Mouse (Mus musculus) megakaryocyte, embryonic 14.5 days (primary cell): Measurements from ENCODE around the gene Adipoq. TPM values are rescaled to one million over a fixed set of nuclear protein-coding genes. Genes with fewer than 3 reads are reported as not detected.

Experiments used
- H3K27me3 ChIP-seq: replicated peaks from 2 replicates; pipeline ENCODE3; 2012; ENCODE audit warnings: inconsistent platforms
- H3K36me3 ChIP-seq: replicated peaks from 2 replicates; pipeline ENCODE3; 2012; ENCODE audit warnings: low read length, inconsistent platforms, mixed read lengths
- H3K4me1 ChIP-seq: 2 replicates; pipeline ENCODE4 v1.6.1; 2012; ENCODE audit warnings: inconsistent platforms
- H3K4me3 ChIP-seq: replicated peaks from 2 replicates; pipeline ENCODE3; 2012; ENCODE audit warnings: moderate library complexity, mild to moderate bottlenecking, inconsistent platforms
- H3K9me3 ChIP-seq: 2 replicates; pipeline ENCODE4 v1.6.1; 2012; ENCODE audit warnings: inconsistent platforms
- FLI1 ChIP-seq: IDR thresholded peaks from 2 replicates; pipeline ENCODE4 v1.6.1; 2012; ENCODE audit warnings: low read length, inconsistent platforms, mixed read lengths
- GATA1 ChIP-seq: IDR thresholded peaks from 3 replicates; pipeline ENCODE4 v1.6.1; 2012; ENCODE audit warnings: mixed read lengths, low read length, inconsistent platforms, borderline replicate concordance
- polyA plus RNA-seq: library from polyadenylated mRNA; stranded (reverse); fragments of >175 nt; gene quantifications from 2 replicates; pipeline ENCODE4 v1.2.3, GENCODE M21; 2012; ENCODE audit warnings: low replicate concordance; ENCODE audit not compliant: insufficient read depth

Gene Adipoq
- polyA plus RNA-seq, 1 experiment, result not detected

GRCm38 (mm10) chr16:23189612-23190011, 43.3 kb downstream of the Adipoq start:
- H3K4me1 ChIP-seq, result no peaks in the 10 kb centered on the region
- no peaks in the 10 kb centered on the region for H3K27me3 ChIP-seq
- no peak for TF ChIP-seq FLI1
- TF ChIP-seq GATA1, result no peak
- no peaks in the 10 kb centered on the region for H3K36me3 ChIP-seq
- no peak overlapping the region for H3K4me3 ChIP-seq
- peaks cover 17% of the 10 kb centered on the region for H3K9me3 ChIP-seq

GRCm38 (mm10) chr16:23191560-23192242, 45.4 kb downstream of the Adipoq start:
- no peak overlapping the region for H3K4me3 ChIP-seq
- H3K27me3 ChIP-seq, result peaks cover 1% of the 10 kb centered on the region
- TF ChIP-seq FLI1 (no peak), GATA1 (no peak)
- no peaks in the 10 kb centered on the region for H3K36me3 ChIP-seq
- no peaks in the 10 kb centered on the region for H3K4me1 ChIP-seq
- H3K9me3 ChIP-seq, result peaks cover 17% of the 10 kb centered on the region

- Histone ChIP-seq H3K4me3 (no peak overlapping the region), H3K9me3 (no peaks in the 10 kb centered on the region), H3K4me1 (no peaks in the 10 kb centered on the region), H3K36me3 (no peaks in the 10 kb centered on the region), H3K27me3 (peaks cover 10% of the 10 kb centered on the region)
- TF ChIP-seq FLI1 (no peak), GATA1 (no peak)
These were observed 49.3 kb downstream of the Adipoq start for GRCm38 (mm10) chr16:23195618-23196017.

GRCm38 (mm10) chr16:23196296-23196695, 50.0 kb downstream of the Adipoq start:
- H3K27me3 ChIP-seq, result peaks cover 10% of the 10 kb centered on the region

GRCm38 (mm10) chr16:23196791-23197190, 50.5 kb downstream of the Adipoq start:
- H3K4me3 ChIP-seq, result no peak overlapping the region
- no peak for TF ChIP-seq GATA1
- no peak for TF ChIP-seq FLI1
- H3K4me1 ChIP-seq, result no peaks in the 10 kb centered on the region
- H3K9me3 ChIP-seq, result no peaks in the 10 kb centered on the region
- peaks cover 10% of the 10 kb centered on the region for H3K27me3 ChIP-seq
- no peaks in the 10 kb centered on the region for H3K36me3 ChIP-seq

More at GRCm38 (mm10) chr16:23196296-23196695, 50.0 kb downstream of the Adipoq start:
- no peak overlapping the region for H3K4me3 ChIP-seq
- TF ChIP-seq GATA1, result no peak
- no peak for TF ChIP-seq FLI1
- H3K4me1 ChIP-seq, result no peaks in the 10 kb centered on the region
- no peaks in the 10 kb centered on the region for H3K36me3 ChIP-seq
- no peaks in the 10 kb centered on the region for H3K9me3 ChIP-seq

GRCm38 (mm10) chr16:23201498-23201897, 55.2 kb downstream of the Adipoq start:
- Histone ChIP-seq H3K4me3 (no peak overlapping the region), H3K36me3 (no peaks in the 10 kb centered on the region), H3K27me3 (peaks cover 17% of the 10 kb centered on the region), H3K4me1 (no peaks in the 10 kb centered on the region), H3K9me3 (no peaks in the 10 kb centered on the region)
- no peak for TF ChIP-seq FLI1
- TF ChIP-seq GATA1, result no peak

Other genes with a start within 250 kb of the Adipoq start
- not detected in 2 replicates for gene Fetub, start 228.2 kb upstream of the Adipoq start, polyA plus RNA-seq
- gene Hrg, start 195.5 kb upstream of the Adipoq start, polyA plus RNA-seq, result not detected in 2 replicates
- not detected in 2 replicates for gene Kng2, start 117.1 kb upstream of the Adipoq start, polyA plus RNA-seq
- gene Kng1, start 88.7 kb upstream of the Adipoq start, polyA plus RNA-seq, result 0.17 TPM in 1 of 2 replicates, not detected in the other
- 5.3 TPM in 1 of 2 replicates, not detected in the other for gene Eif4a2, start 39.1 kb upstream of the Adipoq start, polyA plus RNA-seq
- 26.5 TPM in 1 of 2 replicates, not detected in the other for gene Rfc4, start 18.8 kb upstream of the Adipoq start, polyA plus RNA-seq
- gene St6gal1, start 78.2 kb downstream of the Adipoq start, polyA plus RNA-seq, result not detected in 2 replicates